Mouse (Mus musculus): ENCODE measurements around the gene Stk32b. TPM values are rescaled to one million over a fixed set of nuclear protein-coding genes. Genes with fewer than 3 reads are reported as not detected.

Stk32b gene
- total RNA-seq, 1 experiment = 0.13 TPM

DNA sequence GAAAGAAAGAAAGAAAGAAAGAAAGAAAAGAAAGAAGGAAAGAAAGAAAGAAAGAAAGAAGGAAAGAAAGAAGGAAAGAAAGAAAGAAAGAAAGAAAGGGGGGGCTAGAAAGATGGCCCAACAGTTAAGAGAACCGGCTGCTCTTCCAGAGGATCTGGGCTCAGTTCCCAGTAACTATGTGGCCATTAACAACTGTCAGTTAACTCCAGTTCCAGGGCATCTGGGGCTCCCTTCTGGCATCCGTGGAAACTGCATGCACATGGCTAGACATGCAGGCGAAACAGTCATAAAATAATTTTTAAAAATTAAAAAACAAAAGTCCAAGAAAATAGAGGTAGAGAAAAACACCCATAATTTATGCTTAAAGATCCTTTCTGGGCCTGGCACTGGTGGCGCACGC is 181.7 kb downstream of the Stk32b start:
- H3K4me3 ChIP-seq (ENCODE audit: insufficient read depth in 1 of 2, low read depth in 1 of 2, low read length in 2 of 2, poor library complexity in 1 of 2, severe bottlenecking in 1 of 2) = no peak overlapping the region
- in situ Hi-C loops (cut with MboI; ENCODE audit: low sequenced_read_pairs in 2 of 2, unreplicated experiment in 2 of 2) = no loop called here
- no peak overlapping the region for H3K27ac ChIP-seq (ENCODE audit: insufficient read depth, low read depth, low read length, poor library complexity, severe bottlenecking)
- no peaks in the 10 kb centered on the region for H3K4me1 ChIP-seq (ENCODE audit: control insufficient read depth in 2 of 2, insufficient read depth in 2 of 2, low read length in 2 of 2, poor library complexity in 1 of 2)
- H3K9me3 ChIP-seq (ENCODE audit: control insufficient read depth, insufficient read depth, low read depth, low read length) = no peaks in the 10 kb centered on the region
- no peaks in the 10 kb centered on the region for H3K36me3 ChIP-seq (ENCODE audit: control insufficient read depth, insufficient read depth, low read length, poor library complexity, severe bottlenecking)
- no peak for DNase-seq (ENCODE audit: low read depth, low spot score)
- TF ChIP-seq ZNF384 (IDR thresholded peaks at IDR 0.05; ENCODE audit: low read depth, low read length) = no peak
- no peak for TF ChIP-seq HCFC1 (IDR thresholded peaks at IDR 0.05; ENCODE audit: borderline replicate concordance, insufficient read depth, low read length)
- no peak for TF ChIP-seq ZC3H11A (IDR thresholded peaks at IDR 0.05; ENCODE audit: borderline replicate concordance, low read depth, low read length)
- no peak for TF ChIP-seq MAFK (IDR thresholded peaks at IDR 0.05; ENCODE audit: insufficient read depth, low read depth, low read length)
- no peak for TF ChIP-seq CHD2 (IDR thresholded peaks at IDR 0.05; ENCODE audit: low read depth, low read length)
- no peak overlapping the region for H3K9ac ChIP-seq (ENCODE audit: insufficient read depth, low read depth, low read length, poor library complexity, severe bottlenecking)

DNA sequence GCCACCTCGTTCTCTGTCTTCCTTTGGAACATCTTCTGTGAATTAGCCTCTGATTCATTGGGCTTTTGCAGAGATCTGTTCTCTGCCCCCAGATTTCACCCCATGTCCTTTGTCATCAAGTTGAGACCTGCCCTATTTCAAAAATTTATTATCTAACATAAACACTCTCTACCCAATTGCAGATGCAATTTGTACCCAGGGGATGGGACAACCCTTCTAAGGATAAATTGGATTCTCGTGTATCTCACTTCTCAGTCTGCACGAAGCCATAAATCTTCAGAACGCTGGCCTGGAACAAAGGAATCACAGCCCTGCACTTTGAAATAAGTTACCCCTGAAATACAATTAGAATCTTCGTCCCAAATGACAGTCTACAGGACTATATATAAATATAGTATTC is 191.6 kb downstream of the Stk32b start:
- DNase-seq (ENCODE audit: low read depth, low spot score) = no peak
- H3K4me1 ChIP-seq (ENCODE audit: control insufficient read depth in 2 of 2, insufficient read depth in 2 of 2, low read length in 2 of 2, poor library complexity in 1 of 2) = no peaks in the 10 kb centered on the region
- in situ Hi-C loops (cut with MboI; ENCODE audit: low sequenced_read_pairs in 2 of 2, unreplicated experiment in 2 of 2) = no loop called here
- H3K27ac ChIP-seq (ENCODE audit: insufficient read depth, low read depth, low read length, poor library complexity, severe bottlenecking) = no peak overlapping the region
- H3K9me3 ChIP-seq (ENCODE audit: control insufficient read depth, insufficient read depth, low read depth, low read length) = no peaks in the 10 kb centered on the region
- H3K4me3 ChIP-seq (ENCODE audit: insufficient read depth in 1 of 2, low read depth in 1 of 2, low read length in 2 of 2, poor library complexity in 1 of 2, severe bottlenecking in 1 of 2) = no peak overlapping the region
- no peaks in the 10 kb centered on the region for H3K36me3 ChIP-seq (ENCODE audit: control insufficient read depth, insufficient read depth, low read length, poor library complexity, severe bottlenecking)
- H3K9ac ChIP-seq (ENCODE audit: insufficient read depth, low read depth, low read length, poor library complexity, severe bottlenecking) = no peak overlapping the region
- TF ChIP-seq HCFC1 (IDR thresholded peaks at IDR 0.05; ENCODE audit: borderline replicate concordance, insufficient read depth, low read length) (no peak), ZNF384 (IDR thresholded peaks at IDR 0.05; ENCODE audit: low read depth, low read length) (no peak), CHD2 (IDR thresholded peaks at IDR 0.05; ENCODE audit: low read depth, low read length) (no peak), MAFK (IDR thresholded peaks at IDR 0.05; ENCODE audit: insufficient read depth, low read depth, low read length) (no peak), ZC3H11A (IDR thresholded peaks at IDR 0.05; ENCODE audit: borderline replicate concordance, low read depth, low read length) (no peak)

DNA sequence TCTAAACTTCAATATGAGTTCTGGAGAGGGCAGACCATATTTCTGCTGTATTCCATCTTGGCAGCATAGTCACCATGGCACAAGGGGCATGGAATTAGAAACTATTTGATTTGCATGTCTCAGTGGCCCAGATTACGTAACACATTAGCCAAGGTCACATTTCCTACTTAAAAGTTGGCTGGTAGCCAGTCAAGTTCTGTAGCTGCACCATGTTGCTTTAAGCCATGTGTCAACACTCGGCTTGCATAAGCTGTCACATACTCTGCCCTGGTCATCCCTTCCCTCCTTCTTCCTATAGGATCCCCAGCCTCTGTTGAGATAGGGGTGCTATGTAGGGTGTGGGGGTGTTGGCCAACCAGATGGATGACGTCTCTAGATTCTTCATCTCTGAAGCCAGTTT is 196.5 kb downstream of the Stk32b start:
- Histone ChIP-seq H3K9ac (ENCODE audit: insufficient read depth, low read depth, low read length, poor library complexity, severe bottlenecking) (no peak overlapping the region), H3K36me3 (ENCODE audit: control insufficient read depth, insufficient read depth, low read length, poor library complexity, severe bottlenecking) (no peaks in the 10 kb centered on the region), H3K4me1 (ENCODE audit: control insufficient read depth in 2 of 2, insufficient read depth in 2 of 2, low read length in 2 of 2, poor library complexity in 1 of 2) (no peaks in the 10 kb centered on the region), H3K4me3 (ENCODE audit: insufficient read depth in 1 of 2, low read depth in 1 of 2, low read length in 2 of 2, poor library complexity in 1 of 2, severe bottlenecking in 1 of 2) (no peak overlapping the region), H3K9me3 (ENCODE audit: control insufficient read depth, insufficient read depth, low read depth, low read length) (no peaks in the 10 kb centered on the region), H3K27ac (ENCODE audit: insufficient read depth, low read depth, low read length, poor library complexity, severe bottlenecking) (no peak overlapping the region)
- no peak for TF ChIP-seq MAFK (IDR thresholded peaks at IDR 0.05; ENCODE audit: insufficient read depth, low read depth, low read length)
- no peak for TF ChIP-seq HCFC1 (IDR thresholded peaks at IDR 0.05; ENCODE audit: borderline replicate concordance, insufficient read depth, low read length)
- no peak for TF ChIP-seq CHD2 (IDR thresholded peaks at IDR 0.05; ENCODE audit: low read depth, low read length)
- TF ChIP-seq ZC3H11A (IDR thresholded peaks at IDR 0.05; ENCODE audit: borderline replicate concordance, low read depth, low read length) = no peak
- no peak for TF ChIP-seq ZNF384 (IDR thresholded peaks at IDR 0.05; ENCODE audit: low read depth, low read length)
- in situ Hi-C loops (cut with MboI; ENCODE audit: low sequenced_read_pairs in 2 of 2, unreplicated experiment in 2 of 2) = no loop called here
- DNase-seq (ENCODE audit: low read depth, low spot score) = no peak

DNA sequence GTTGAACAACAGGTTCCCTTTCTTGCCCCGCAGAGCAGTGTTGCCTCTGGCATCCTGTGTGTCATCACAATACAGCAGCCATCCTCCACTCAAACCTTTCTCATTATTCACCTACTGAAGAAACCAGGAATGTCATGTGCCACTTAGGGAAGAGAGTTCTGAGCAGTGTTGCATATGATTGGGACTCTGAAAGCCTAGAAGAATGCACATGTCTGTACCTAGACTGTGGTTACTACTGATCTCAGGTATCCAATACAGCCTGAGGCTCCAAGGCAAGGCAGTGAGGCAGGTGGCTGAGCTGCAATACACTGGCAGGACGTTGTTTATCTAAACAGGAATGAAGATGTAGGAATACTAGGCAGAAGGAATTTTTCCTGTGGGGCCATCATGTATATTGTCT is 204.5 kb downstream of the Stk32b start:
- no peaks in the 10 kb centered on the region for H3K4me1 ChIP-seq (ENCODE audit: control insufficient read depth in 2 of 2, insufficient read depth in 2 of 2, low read length in 2 of 2, poor library complexity in 1 of 2)
- DNase-seq (ENCODE audit: low read depth, low spot score) = no peak
- no peak overlapping the region for H3K27ac ChIP-seq (ENCODE audit: insufficient read depth, low read depth, low read length, poor library complexity, severe bottlenecking)
- H3K9ac ChIP-seq (ENCODE audit: insufficient read depth, low read depth, low read length, poor library complexity, severe bottlenecking) = no peak overlapping the region
- H3K9me3 ChIP-seq (ENCODE audit: control insufficient read depth, insufficient read depth, low read depth, low read length) = no peaks in the 10 kb centered on the region
- no peaks in the 10 kb centered on the region for H3K36me3 ChIP-seq (ENCODE audit: control insufficient read depth, insufficient read depth, low read length, poor library complexity, severe bottlenecking)
- no peak overlapping the region for H3K4me3 ChIP-seq (ENCODE audit: insufficient read depth in 1 of 2, low read depth in 1 of 2, low read length in 2 of 2, poor library complexity in 1 of 2, severe bottlenecking in 1 of 2)
- TF ChIP-seq ZNF384 (IDR thresholded peaks at IDR 0.05; ENCODE audit: low read depth, low read length) = no peak
- no peak for TF ChIP-seq ZC3H11A (IDR thresholded peaks at IDR 0.05; ENCODE audit: borderline replicate concordance, low read depth, low read length)
- no peak for TF ChIP-seq MAFK (IDR thresholded peaks at IDR 0.05; ENCODE audit: insufficient read depth, low read depth, low read length)
- TF ChIP-seq HCFC1 (IDR thresholded peaks at IDR 0.05; ENCODE audit: borderline replicate concordance, insufficient read depth, low read length) = no peak
- TF ChIP-seq CHD2 (IDR thresholded peaks at IDR 0.05; ENCODE audit: low read depth, low read length) = no peak
- in situ Hi-C loops (cut with MboI; ENCODE audit: low sequenced_read_pairs in 2 of 2, unreplicated experiment in 2 of 2) = no loop called here

All from ES-E14 (cell line).